31 mouse cellular contexts compared by ENCODE assay signal in the genomic region with DNA sequence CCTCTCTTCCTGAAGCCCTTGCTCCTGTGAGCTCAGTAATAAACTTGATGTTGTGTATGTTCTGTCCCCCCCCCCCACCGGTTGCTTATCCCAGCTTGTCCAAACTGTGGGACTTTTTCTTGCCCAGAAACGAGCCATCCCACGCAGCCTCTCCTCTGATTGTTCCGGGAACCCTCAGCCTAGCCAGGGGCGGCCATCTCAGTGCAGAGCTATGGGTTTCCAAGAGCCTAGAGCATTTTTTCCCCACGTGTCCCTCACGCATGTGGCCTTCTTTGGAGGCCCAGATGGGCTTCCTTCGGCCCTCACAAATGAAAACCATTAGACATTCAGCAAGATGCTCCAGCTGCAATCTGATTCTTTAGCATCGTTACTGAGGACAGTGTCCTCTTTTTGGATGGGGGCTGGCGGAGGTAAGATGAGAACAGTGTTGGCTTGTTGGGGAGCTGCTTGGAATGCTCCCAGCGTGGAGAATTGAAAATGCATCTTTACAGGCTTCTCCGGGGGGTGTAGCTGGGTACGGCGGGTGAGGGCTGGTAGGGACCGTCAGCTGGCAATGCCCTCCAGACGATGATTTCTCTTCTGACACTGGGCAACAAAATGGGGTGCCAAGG. TPM values are rescaled to one million over a fixed set of nuclear protein-coding genes. Genes with fewer than 3 reads are reported as not detected.
DNase-seq lines count a peak whose midpoint lies in the region; ATAC-seq and TF ChIP-seq lines count a peak whose summit lies in the region.
"Had no signal": no experiment of that assay in that cellular context is flagged by ENCODE, and none has a peak within 500 bp of the region (broad histone marks: within the 10 kb centered on the region; RNA-seq: fewer than 3 reads in every experiment).

No protein-coding gene starts in this region.

- no peak for DNase-seq in frontal cortex, postnatal 25 days (ENCODE audit: low spot score in 2 of 2)
- peak; percentile 40 for DNase-seq in hindbrain, postnatal 0 days (ENCODE audit: low spot score)
- DNase-seq in left cerebral cortex, postnatal 14 days (ENCODE audit: low spot score in 2 of 2), result peak; percentile 39 to 62
- DNase-seq in left cerebral cortex, adult 11 months (ENCODE audit: low spot score), result no peak
- DNase-seq in MEL (ENCODE audit: low read depth, low spot score), result no peak
- DNase-seq: adrenal gland, postnatal 14 days; cerebellum, adult 18-20 months; kidney, adult 9 months; kidney, postnatal 10 days; left cerebral cortex, postnatal 4 days; liver, postnatal 0 days; lung, postnatal 36 days; right cerebral cortex, postnatal 4 days; thymus, adult 2 months; thymus, postnatal 36 days had no signal

- H3K9ac ChIP-seq in hindbrain, postnatal 0 days (replicated peaks; ENCODE audit: low read length), result no peak overlapping the region
- no peak overlapping the region for H3K9ac ChIP-seq in hindbrain, embryonic 13.5 days
- H3K9ac ChIP-seq in MEL (ENCODE audit: control insufficient read depth, low read depth, low read length, poor library complexity, severe bottlenecking), result no peak overlapping the region
- H3K9ac ChIP-seq: forebrain, embryonic 15.5 days; liver, embryonic 12.5 days; liver, postnatal 0 days; neural tube, embryonic 13.5 days had no signal

- no peak overlapping the region for H3K4me3 ChIP-seq in hindbrain, postnatal 0 days (ENCODE audit: low read length)
- H3K4me3 ChIP-seq in hindbrain, embryonic 13.5 days, result no peak overlapping the region
- H3K4me3 ChIP-seq in MEL (ENCODE audit: control insufficient read depth in 1 of 2, insufficient read depth in 1 of 2, low read depth in 2 of 2, low read length in 2 of 2), result no peak overlapping the region
- H3K4me3 ChIP-seq: forebrain, embryonic 15.5 days; liver, embryonic 12.5 days; neural tube, embryonic 13.5 days had no signal

- intact Hi-C loops in left cerebral cortex, postnatal 14 days (cut with DNase I), result no loop called here

- ATAC-seq in frontal cortex, adult (ENCODE audit: low TSS enrichment), result peak; percentile 25
- ATAC-seq in hindbrain, postnatal 0 days, result peak; percentile 70; the same call in 1 of the 2 replicates
- no peak for ATAC-seq in hindbrain, embryonic 13.5 days (ENCODE audit: low FRiP score)
- ATAC-seq in cerebellum, adult (ENCODE audit: insufficient number of reproducible peaks, low FRiP score, low TSS enrichment), result no peak
- ATAC-seq: forebrain, embryonic 15.5 days; intestine, embryonic 16.5 days; liver, embryonic 12.5 days; liver, postnatal 0 days had no signal

- H3K27me3 ChIP-seq in hindbrain, postnatal 0 days (ENCODE audit: insufficient read depth, low read length), result no peaks in the 10 kb centered on the region
- no peaks in the 10 kb centered on the region for H3K27me3 ChIP-seq in hindbrain, embryonic 13.5 days
- H3K27me3 ChIP-seq in MEL (ENCODE audit: control insufficient read depth in 1 of 2, insufficient read depth in 2 of 2, low read length in 2 of 2), result no peaks in the 10 kb centered on the region
- H3K27me3 ChIP-seq: forebrain, embryonic 15.5 days; liver, embryonic 12.5 days; neural tube, embryonic 13.5 days had no signal

- no peak for TF ChIP-seq EP300 in MEL (IDR thresholded peaks at IDR 0.05; ENCODE audit: low read depth in 1 of 2, low read length in 2 of 2)

- TF ChIP-seq CTCF in hindbrain, postnatal 0 days (IDR thresholded peaks at IDR 0.05; ENCODE audit: low read depth), result no peak
- no peak for TF ChIP-seq CTCF in MEL (IDR thresholded peaks at IDR 0.05 in 2 of 3, conservative IDR thresholded peaks at IDR 0.05 in 1 of 3; ENCODE audit: control insufficient read depth in 1 of 3, insufficient read depth in 1 of 3, low read depth in 2 of 3, low read length in 3 of 3, poor library complexity in 1 of 3, severe bottlenecking in 1 of 3)

- no peak overlapping the region for H3K4me2 ChIP-seq in hindbrain, postnatal 0 days (ENCODE audit: low read depth, low read length)
- H3K4me2 ChIP-seq in hindbrain, embryonic 13.5 days, result no peak overlapping the region
- H3K4me2 ChIP-seq: forebrain, embryonic 15.5 days; liver, embryonic 12.5 days; midbrain, embryonic 11.5 days; neural tube, embryonic 13.5 days had no signal

- no peaks in the 10 kb centered on the region for H3K36me3 ChIP-seq in hindbrain, postnatal 0 days (ENCODE audit: insufficient read depth, low read length)
- no peaks in the 10 kb centered on the region for H3K36me3 ChIP-seq in hindbrain, embryonic 13.5 days
- peaks cover 0 to 77% of the 10 kb centered on the region in 2 experiments; a peak in 2 of 4 replicates for H3K36me3 ChIP-seq in MEL (ENCODE audit: control insufficient read depth in 1 of 2, insufficient read depth in 2 of 2, low read length in 2 of 2)
- H3K36me3 ChIP-seq: forebrain, embryonic 15.5 days; liver, embryonic 12.5 days; neural tube, embryonic 13.5 days had no signal

- H3K4me1 ChIP-seq in hindbrain, postnatal 0 days (ENCODE audit: insufficient read depth, low read length), result peaks cover 2% of the 10 kb centered on the region; the same call in 1 of the 2 replicates
- H3K4me1 ChIP-seq in hindbrain, embryonic 13.5 days (replicated peaks), result peaks cover 9% of the 10 kb centered on the region; the same call in 1 of the 2 replicates
- H3K4me1 ChIP-seq in MEL (ENCODE audit: control insufficient read depth in 1 of 2, insufficient read depth in 2 of 2, low read length in 2 of 2), result peaks cover 30 to 69% of the 10 kb centered on the region in 2 experiments
- H3K4me1 ChIP-seq: forebrain, embryonic 15.5 days; neural tube, embryonic 13.5 days had no signal

- H3K9me3 ChIP-seq in hindbrain, postnatal 0 days (ENCODE audit: low read length), result no peaks in the 10 kb centered on the region
- H3K9me3 ChIP-seq in hindbrain, embryonic 13.5 days, result no peaks in the 10 kb centered on the region
- no peaks in the 10 kb centered on the region for H3K9me3 ChIP-seq in MEL (replicated peaks; ENCODE audit: insufficient read depth, low read length)
- H3K9me3 ChIP-seq: forebrain, embryonic 15.5 days; liver, embryonic 12.5 days; neural tube, embryonic 13.5 days had no signal

- H3K79me2 ChIP-seq in MEL (ENCODE audit: control insufficient read depth, insufficient read depth, low read length, poor library complexity), result peaks cover 21% of the 10 kb centered on the region

- no peak overlapping the region for H3K27ac ChIP-seq in hindbrain, postnatal 0 days
- no peak overlapping the region for H3K27ac ChIP-seq in hindbrain, embryonic 13.5 days
- peak overlapping the region; percentile 99 for H3K27ac ChIP-seq in MEL (ENCODE audit: control insufficient read depth, low read depth, low read length)
- H3K27ac ChIP-seq: forebrain, embryonic 15.5 days; liver, embryonic 12.5 days; neural tube, embryonic 13.5 days had no signal

- WGBS in hindbrain, postnatal 0 days, result 72% methylated on average over 16 of the region's 16 CpGs
- WGBS in hindbrain, embryonic 13.5 days, result 82% methylated on average over 16 of the region's 16 CpGs

- TF ChIP-seq POLR2A in MEL (IDR thresholded peaks at IDR 0.05; ENCODE audit: control insufficient read depth in 1 of 2, insufficient read depth in 1 of 2, low read depth in 1 of 2, low read length in 2 of 2, poor library complexity in 1 of 2), result no peak

- no peak for TF ChIP-seq RAD21 in MEL (IDR thresholded peaks at IDR 0.05; ENCODE audit: low read depth, low read length)

TF ChIP-seq in MEL, 35 proteins besides CTCF, POLR2A, EP300 and RAD21:
- TF ChIP-seq SMC3 (IDR thresholded peaks at IDR 0.05; ENCODE audit: low read depth, low read length) (no peak), MAX (IDR thresholded peaks at IDR 0.05; ENCODE audit: low read length) (no peak), GATA1 (IDR thresholded peaks at IDR 0.05; ENCODE audit: low read depth, low read length) (no peak), CHD1 (IDR thresholded peaks at IDR 0.05; ENCODE audit: low read depth, low read length) (no peak), ZNF384 (IDR thresholded peaks at IDR 0.05; ENCODE audit: low read depth, low read length) (no peak), POLR2AphosphoS5 (IDR thresholded peaks at IDR 0.05; ENCODE audit: borderline replicate concordance, low read depth, low read length) (no peak), JUND (IDR thresholded peaks at IDR 0.05; ENCODE audit: low read depth, low read length) (no peak), TBP (IDR thresholded peaks at IDR 0.05; ENCODE audit: low read depth, low read length) (no peak), BHLHE40 (IDR thresholded peaks at IDR 0.05; ENCODE audit: borderline replicate concordance, low read depth, low read length) (no peak), E2F4 (IDR thresholded peaks at IDR 0.05; ENCODE audit: borderline replicate concordance, low read depth, low read length) (no peak), ELF1 (IDR thresholded peaks at IDR 0.05; ENCODE audit: low read depth, low read length) (no peak), MAZ (IDR thresholded peaks at IDR 0.05; ENCODE audit: low read depth, low read length) (no peak), ETS1 (IDR thresholded peaks at IDR 0.05; ENCODE audit: low read depth, low read length) (no peak), TAL1 (IDR thresholded peaks at IDR 0.05; ENCODE audit: low read length) (no peak), RCOR1 (IDR thresholded peaks at IDR 0.05; ENCODE audit: low read depth, low read length) (no peak), MYC (IDR thresholded peaks at IDR 0.05; ENCODE audit: low read depth, low read length) (no peak), ZMIZ1 (IDR thresholded peaks at IDR 0.05; ENCODE audit: low read depth, low read length) (no peak)

RNA-seq across cellular contexts. Expression of gene Ptpre, which starts 41.5 kb away (rescaled TPM):
- 12.4 and 13.5 TPM in 2 replicates for total RNA-seq in hindbrain, postnatal 0 days (2014; rRNA removed)
- polyA plus RNA-seq in hindbrain, postnatal 0 days (2015; fragmentation: Nextera tagmentation; extraction: Ambion mirVana), result 8.0 and 8.2 TPM in 2 replicates
- 4.1 and 4.4 TPM in 2 replicates for polyA plus RNA-seq in hindbrain, embryonic 13.5 days (2015; fragmentation: Nextera tagmentation; extraction: Ambion mirVana)
- total RNA-seq in left cerebral cortex, postnatal 14 days (2021), result 10 to 100 TPM; 23.7 to 31.2 TPM
- total RNA-seq in MEL (2012; rRNA removed), result 4.9 and 6.9 TPM in 2 replicates
- polyA plus RNA-seq in MEL (2012; ENCODE audit: insufficient read depth in 1 of 2, insufficient read length in 2 of 2, low read depth in 1 of 2, low replicate concordance in 2 of 2, missing spikeins in 1 of 2), result 10 to 100 TPM in 1 of 2 experiments, not detected in 1; 12.9 TPM

RNA-seq across cellular contexts. Expression of gene Clrn3, which starts 50.4 kb away (rescaled TPM):
- total RNA-seq in hindbrain, postnatal 0 days (2014; rRNA removed), result not detected in 2 replicates
- polyA plus RNA-seq in hindbrain, postnatal 0 days (2015; fragmentation: Nextera tagmentation; extraction: Ambion mirVana), result not detected in 2 replicates
- polyA plus RNA-seq in hindbrain, embryonic 13.5 days (2015; fragmentation: Nextera tagmentation; extraction: Ambion mirVana), result 0.05 TPM in 1 of 2 replicates, not detected in the other
- not detected for total RNA-seq in left cerebral cortex, postnatal 14 days (2021)
- not detected in 2 replicates for total RNA-seq in MEL (2012; rRNA removed)
- not detected for polyA plus RNA-seq in MEL (2012; ENCODE audit: insufficient read depth in 1 of 2, insufficient read length in 2 of 2, low read depth in 1 of 2, low replicate concordance in 2 of 2, missing spikeins in 1 of 2)
- total RNA-seq: adrenal gland, postnatal 14 days; common myeloid progenitor, adult 5-6 weeks; heart, postnatal 25 days; left cerebral cortex, adult 18-20 months; left cerebral cortex, postnatal 4 days; megakaryocyte, adult 5-6 weeks had no signal
- polyA plus RNA-seq: forebrain, embryonic 15.5 days; heart, embryonic 14.5 days; hindbrain, embryonic 11.5 days; liver, embryonic 12.5 days; liver, postnatal 0 days; lung, embryonic 16.5 days; midbrain, embryonic 11.5 days; neural tube, embryonic 13.5 days; spleen, adult 2 months had no signal

Comparison
In these comparisons a context has a peak if more than half of its experiments do, and no peak if none do; other contexts are left out.
1. ATAC-seq: peak in frontal cortex, adult (single experiment) and hindbrain, postnatal 0 days (single experiment); none in hindbrain, embryonic 13.5 days (single experiment) and cerebellum, adult (single experiment).
2. DNase-seq: peak in hindbrain, postnatal 0 days (single experiment) and left cerebral cortex, postnatal 14 days (2 of 2); none in frontal cortex, postnatal 25 days (0 of 2), left cerebral cortex, adult 11 months (single experiment) and MEL (single experiment).